Comparison of ENCODE assay signal across 11 mouse cellular contexts in the genomic region with DNA sequence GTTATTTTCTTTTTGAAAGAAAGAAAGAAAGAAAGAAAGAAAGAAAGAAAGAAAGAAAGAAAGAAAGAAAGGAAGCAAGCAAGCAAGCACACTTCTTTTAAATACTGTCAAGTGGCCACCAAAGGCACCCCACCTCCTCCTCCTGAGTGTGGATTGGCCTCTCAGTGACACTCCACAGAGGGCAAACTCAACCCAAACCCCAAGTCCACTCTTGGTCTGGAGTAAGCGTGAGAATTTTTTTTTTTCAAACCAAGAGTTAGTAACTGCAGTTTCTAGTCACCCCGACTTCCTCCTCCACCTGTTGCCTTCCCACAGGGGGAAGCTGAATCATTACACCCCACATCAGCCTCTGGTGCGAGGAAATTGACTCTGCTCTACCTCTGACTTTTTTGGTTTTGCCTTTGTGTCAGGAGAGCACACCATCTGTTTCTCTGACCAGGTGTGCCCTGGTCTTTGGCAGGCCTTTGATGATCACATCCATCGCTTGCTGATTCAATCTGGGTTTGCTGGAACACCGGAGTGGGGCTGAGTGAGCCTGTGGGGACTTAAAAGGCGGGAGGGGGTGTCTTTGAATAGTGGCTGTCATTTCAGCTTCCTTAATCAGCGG.
DNase-seq lines count a peak whose midpoint lies in the region; ATAC-seq and TF ChIP-seq lines count a peak whose summit lies in the region.
"Had no signal": no experiment of that assay in that cellular context is flagged by ENCODE, and none has a peak within 500 bp of the region (broad histone marks: within the 10 kb centered on the region; RNA-seq: fewer than 3 reads in every experiment).

No protein-coding gene starts in this region.

- DNase-seq in cerebellum, adult 2 months: no peak
- no peak for DNase-seq in cerebellum, postnatal 25 days
- DNase-seq in kidney, postnatal 4 days: no peak
- DNase-seq in left cerebral cortex, adult 2 months (ENCODE audit: extremely low spot score in 1 of 2, low spot score in 2 of 2): no peak
- DNase-seq in left cerebral cortex, postnatal 14 days (ENCODE audit: low spot score in 2 of 2): no peak
- DNase-seq: heart, postnatal 4 days; layer of hippocampus, postnatal 36 days; right cerebral cortex, adult 18-20 months had no signal

- no peak for ATAC-seq in kidney, embryonic 16.5 days (ENCODE audit: low FRiP score, low TSS enrichment)
- ATAC-seq in granulocyte monocyte progenitor cell, adult 5-6 weeks (replicated peaks; ENCODE audit: poor library complexity, severe bottlenecking): peak; percentile 36; the same call in 1 of the 2 replicates
- ATAC-seq in neutrophil, adult 5-6 weeks (ENCODE audit: extremely low read depth, insufficient number of reproducible peaks, low FRiP score, poor library complexity, severe bottlenecking): peak; percentile 41; the same call in 1 of the 2 replicates

- no peak for TF ChIP-seq CTCF in cerebellum, adult 2 months (IDR thresholded peaks at IDR 0.05; ENCODE audit: borderline replicate concordance, insufficient read depth, low read depth, low read length)
- TF ChIP-seq CTCF in left cerebral cortex, adult 2 months (IDR thresholded peaks at IDR 0.05): no peak

- H3K27me3 ChIP-seq in cerebellum, adult 2 months (ENCODE audit: control insufficient read depth, insufficient read depth, low read length): no peaks in the 10 kb centered on the region
- no peaks in the 10 kb centered on the region for H3K27me3 ChIP-seq in kidney, embryonic 16.5 days (ENCODE audit: insufficient read depth, low read length)

- peak overlapping the region; percentile 56; the same call in 1 of the 2 replicates for H3K27ac ChIP-seq in cerebellum, adult 2 months (ENCODE audit: insufficient read depth, low read length)
- peak overlapping the region; percentile 68 for H3K27ac ChIP-seq in kidney, embryonic 16.5 days (ENCODE audit: low read length)
- no peak overlapping the region for H3K27ac ChIP-seq in left cerebral cortex, adult 2 months

- 0 out of 2 replicates have a peak overlapping the region, but pooled peaks have one; percentile 4 for H3K9ac ChIP-seq in kidney, embryonic 16.5 days (replicated peaks; ENCODE audit: low read length)

- intact Hi-C loops in left cerebral cortex, adult 2 months (cut with DNase I): no loop called here
- intact Hi-C loops in left cerebral cortex, postnatal 14 days (cut with DNase I): no loop called here

- no peak overlapping the region for H3K4me3 ChIP-seq in cerebellum, adult 2 months (replicated peaks; ENCODE audit: insufficient read depth, low read depth, low read length)
- H3K4me3 ChIP-seq in kidney, embryonic 16.5 days (ENCODE audit: low read length): no peak overlapping the region
- H3K4me3 ChIP-seq in left cerebral cortex, adult 2 months: no peak overlapping the region

- peaks cover 9% of the 10 kb centered on the region for H3K4me1 ChIP-seq in cerebellum, adult 2 months (ENCODE audit: control insufficient read depth, insufficient read depth, low read length)
- peaks cover 34% of the 10 kb centered on the region for H3K4me1 ChIP-seq in kidney, embryonic 16.5 days (ENCODE audit: insufficient read depth, low read length)

- TF ChIP-seq POLR2A in cerebellum, adult 2 months (IDR thresholded peaks at IDR 0.05; ENCODE audit: borderline replicate concordance, insufficient read depth, low read length): no peak

- no peak overlapping the region for H3K4me2 ChIP-seq in kidney, embryonic 16.5 days (replicated peaks; ENCODE audit: low read depth, low read length)

- no peaks in the 10 kb centered on the region for H3K9me3 ChIP-seq in kidney, embryonic 16.5 days (ENCODE audit: low read length)

- peaks cover 3% of the 10 kb centered on the region; the same call in 1 of the 2 replicates for H3K36me3 ChIP-seq in kidney, embryonic 16.5 days (ENCODE audit: insufficient read depth, low read length)

- 51% methylated on average over 7 of the region's 7 CpGs for WGBS in cerebellum, adult 2 months
- WGBS in kidney, embryonic 16.5 days: 40% methylated on average over 7 of the region's 7 CpGs
